ENCODE assay signal across 9 mouse cellular contexts in genomic region chr8:114973002-114973461, GRCm38 (mm10).
DNase-seq lines count a peak whose midpoint lies in the region; ATAC-seq lines count a peak whose summit lies in the region.
"Had no signal": no experiment of that assay in that cellular context is flagged by ENCODE, and none has a peak within 500 bp of the region (broad histone marks: within the 10 kb centered on the region; RNA-seq: fewer than 3 reads in every experiment).

No protein-coding gene starts in this region.

- H3K27ac ChIP-seq in embryonic facial prominence, embryonic 14.5 days (replicated peaks; ENCODE audit: low read depth, low read length), result no peak overlapping the region
- no peak overlapping the region for H3K27ac ChIP-seq in embryonic facial prominence, embryonic 10.5 days (replicated peaks)
- H3K27ac ChIP-seq in neural tube, embryonic 15.5 days (replicated peaks), result no peak overlapping the region
- H3K27ac ChIP-seq: lung, embryonic 15.5 days had no signal

- peaks cover 8% of the 10 kb centered on the region; the same call in 1 of the 2 replicates for H3K9me3 ChIP-seq in embryonic facial prominence, embryonic 14.5 days (ENCODE audit: control insufficient read depth, low read length)
- 0 out of 2 replicates have a peak, but pooled peaks cover 4% of the 10 kb centered on the region for H3K9me3 ChIP-seq in embryonic facial prominence, embryonic 10.5 days
- H3K9me3 ChIP-seq in neural tube, embryonic 15.5 days (replicated peaks), result no peaks in the 10 kb centered on the region

- H3K36me3 ChIP-seq in embryonic facial prominence, embryonic 14.5 days (ENCODE audit: control insufficient read depth, insufficient read depth, low read length), result no peaks in the 10 kb centered on the region
- H3K36me3 ChIP-seq in embryonic facial prominence, embryonic 10.5 days (replicated peaks), result no peaks in the 10 kb centered on the region
- no peaks in the 10 kb centered on the region for H3K36me3 ChIP-seq in neural tube, embryonic 15.5 days
- H3K36me3 ChIP-seq: lung, embryonic 15.5 days had no signal

- ATAC-seq in embryonic facial prominence, embryonic 14.5 days (ENCODE audit: low read depth), result peak; percentile 18; the same call in 1 of the 2 replicates
- no peak for ATAC-seq in neural tube, embryonic 15.5 days (ENCODE audit: low FRiP score)
- ATAC-seq in monocyte, adult 5-6 weeks (replicated peaks; ENCODE audit: insufficient number of reproducible peaks, low FRiP score, low TSS enrichment, poor library complexity, severe bottlenecking), result no peak

- H3K9ac ChIP-seq in embryonic facial prominence, embryonic 14.5 days (ENCODE audit: low read depth, low read length), result no peak overlapping the region
- no peak overlapping the region for H3K9ac ChIP-seq in neural tube, embryonic 15.5 days (replicated peaks)
- H3K9ac ChIP-seq: lung, embryonic 15.5 days had no signal

- no peak overlapping the region for H3K4me3 ChIP-seq in embryonic facial prominence, embryonic 14.5 days (ENCODE audit: low read depth, low read length)
- no peak overlapping the region for H3K4me3 ChIP-seq in embryonic facial prominence, embryonic 10.5 days
- no peak overlapping the region for H3K4me3 ChIP-seq in neural tube, embryonic 15.5 days (replicated peaks)
- H3K4me3 ChIP-seq: lung, embryonic 15.5 days had no signal

- no peak overlapping the region for H3K4me2 ChIP-seq in embryonic facial prominence, embryonic 14.5 days (ENCODE audit: low read depth, low read length)
- H3K4me2 ChIP-seq in neural tube, embryonic 15.5 days, result no peak overlapping the region
- H3K4me2 ChIP-seq: lung, embryonic 15.5 days had no signal

- peak; percentile 42 for DNase-seq in embryonic facial prominence, embryonic 14.5 days (ENCODE audit: low spot score)
- no peak for DNase-seq in embryonic facial prominence, embryonic 10.5 days (ENCODE audit: low spot score)
- DNase-seq in spleen, postnatal 36 days (ENCODE audit: low spot score in 2 of 2), result peak; percentile 25 to 32
- DNase-seq in spleen, postnatal 10 days (ENCODE audit: low spot score in 2 of 2), result no peak
- peak; percentile 79 for DNase-seq in induced T-regulatory cell, adult 2 months (ENCODE audit: low read depth)
- DNase-seq in yolk sac, embryonic 10.5 days (ENCODE audit: low spot score), result no peak

- peaks cover 5% of the 10 kb centered on the region; the same call in 1 of the 2 replicates for H3K27me3 ChIP-seq in embryonic facial prominence, embryonic 14.5 days (replicated peaks; ENCODE audit: control insufficient read depth, insufficient read depth, low read length)
- H3K27me3 ChIP-seq in embryonic facial prominence, embryonic 10.5 days (replicated peaks; ENCODE audit: low read depth, poor library complexity, severe bottlenecking), result no peaks in the 10 kb centered on the region; the same call in 1 of the 2 replicates
- H3K27me3 ChIP-seq in neural tube, embryonic 15.5 days (replicated peaks), result 0 out of 2 replicates have a peak, but pooled peaks cover 9% of the 10 kb centered on the region
- H3K27me3 ChIP-seq: lung, embryonic 15.5 days had no signal

- WGBS in embryonic facial prominence, embryonic 14.5 days, result 41% methylated on average over 12 of the region's 12 CpGs
- 43% methylated on average over 12 of the region's 12 CpGs for WGBS in embryonic facial prominence, embryonic 10.5 days
- WGBS in neural tube, embryonic 15.5 days, result 8% methylated on average over 12 of the region's 12 CpGs

- H3K4me1 ChIP-seq in embryonic facial prominence, embryonic 14.5 days (ENCODE audit: control insufficient read depth, insufficient read depth, low read length), result no peaks in the 10 kb centered on the region
- H3K4me1 ChIP-seq in embryonic facial prominence, embryonic 10.5 days, result 0 out of 2 replicates have a peak, but pooled peaks cover 4% of the 10 kb centered on the region
- H3K4me1 ChIP-seq in neural tube, embryonic 15.5 days, result peaks cover 7% of the 10 kb centered on the region

Comparison
In these comparisons a context has a peak if more than half of its experiments do, and no peak if none do; other contexts are left out.
1. DNase-seq: peak in embryonic facial prominence, embryonic 14.5 days (single experiment), spleen, postnatal 36 days (2 of 2) and induced T-regulatory cell, adult 2 months (single experiment); none in embryonic facial prominence, embryonic 10.5 days (single experiment), spleen, postnatal 10 days (0 of 2) and yolk sac, embryonic 10.5 days (single experiment).